Mouse (Mus musculus): Measurements from ENCODE around the gene Slc10a1.
"Not testable (repeated sequence)": the region's sequence is repeated elsewhere in the genome, so short reads cannot be mapped to it uniquely, and the experiment has no call there.

The Slc10a1 gene

DNA sequence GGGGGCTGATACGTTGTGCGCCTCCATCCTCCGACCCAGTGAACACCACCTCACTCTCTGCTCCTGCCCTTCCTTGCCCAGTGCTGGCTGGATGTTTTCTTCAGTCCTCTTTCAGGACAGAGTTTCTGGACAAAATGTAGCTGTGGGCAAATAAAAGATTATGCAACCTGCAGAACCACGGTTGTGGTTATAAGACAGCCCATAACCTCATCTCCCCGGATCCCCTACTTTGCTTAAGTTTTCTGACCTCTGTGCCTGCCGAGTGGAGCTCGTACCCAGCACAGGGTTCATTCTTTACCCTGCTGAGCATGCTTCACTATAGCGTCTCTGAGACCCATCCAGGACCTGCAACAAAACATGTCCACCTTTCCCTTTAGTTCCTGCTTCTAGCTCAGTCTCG lies 587 bp downstream of the Slc10a1 start:
- no peak for DNase-seq (ENCODE audit: low read depth, low spot score)

- no peak for DNase-seq (ENCODE audit: low read depth, low spot score)
Observed at GRCm38 (mm10) chr12:80966059-80966838, 2.3 kb downstream of the Slc10a1 start.

GRCm38 (mm10) chr12:80962566-80962965 lies 5.9 kb downstream of the Slc10a1 start:
- no peak for DNase-seq (ENCODE audit: low read depth, low spot score)

DNA sequence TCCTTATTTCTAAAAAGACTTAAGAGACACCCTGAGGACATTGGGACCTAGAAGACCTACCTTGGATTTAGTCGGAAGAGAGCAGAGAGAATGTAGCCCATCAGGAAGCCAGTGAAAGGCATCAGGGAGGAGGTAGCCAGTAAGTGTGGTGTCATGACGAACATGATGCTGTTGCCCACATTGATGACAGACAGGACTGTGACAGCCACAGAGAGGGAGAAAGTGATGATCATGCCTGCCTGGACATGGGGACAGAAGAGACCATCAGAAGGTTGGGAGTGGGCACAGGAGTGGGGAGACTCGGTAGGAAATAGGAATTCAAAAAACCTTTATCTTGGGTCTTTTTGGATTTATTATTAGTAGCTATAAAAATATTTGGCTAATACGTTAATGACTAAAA lies 10.5 kb downstream of the Slc10a1 start:
- DNase-seq (ENCODE audit: low read depth, low spot score), result no peak

- no peak for DNase-seq (ENCODE audit: low read depth, low spot score)
Observed at GRCm38 (mm10) chr12:80956039-80956438, 12.5 kb downstream of the Slc10a1 start.

GRCm38 (mm10) chr12:80952526-80952925 lies 16.0 kb downstream of the Slc10a1 start:
- DNase-seq (ENCODE audit: low read depth, low spot score), result no peak

DNA sequence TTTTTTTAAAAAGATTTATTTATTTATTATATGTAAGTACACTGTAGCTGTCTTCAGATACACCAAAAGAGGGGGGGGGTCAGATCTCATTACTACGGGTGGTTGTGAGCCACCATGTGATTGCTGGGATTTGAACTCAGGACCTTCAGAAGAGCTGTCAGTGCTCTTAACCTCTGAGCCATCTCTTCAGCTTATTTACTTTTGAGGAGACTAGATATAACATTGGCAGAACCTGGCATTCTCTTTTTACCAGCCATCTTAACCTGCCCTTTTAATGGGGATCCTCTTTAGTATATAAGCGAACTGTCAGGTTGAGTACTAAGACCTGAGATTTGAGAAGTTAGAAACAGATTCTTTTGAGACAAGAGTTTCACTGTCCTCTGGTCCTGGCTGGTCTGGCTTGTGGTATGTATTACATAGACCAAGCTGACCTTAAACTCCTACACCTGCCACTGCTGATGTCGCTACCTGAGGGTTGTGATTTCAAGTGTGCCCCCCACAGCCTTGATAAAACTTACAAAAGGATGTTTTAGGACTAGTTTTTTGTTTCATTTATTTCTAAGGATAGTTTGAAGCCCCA lies 16.8 kb downstream of the Slc10a1 start:
- no peak for DNase-seq (ENCODE audit: low read depth, low spot score)

- DNase-seq (ENCODE audit: low read depth, low spot score), result not testable (repeated sequence)
Observed at GRCm38 (mm10) chr12:80949603-80950002, 18.9 kb downstream of the Slc10a1 start.

DNA sequence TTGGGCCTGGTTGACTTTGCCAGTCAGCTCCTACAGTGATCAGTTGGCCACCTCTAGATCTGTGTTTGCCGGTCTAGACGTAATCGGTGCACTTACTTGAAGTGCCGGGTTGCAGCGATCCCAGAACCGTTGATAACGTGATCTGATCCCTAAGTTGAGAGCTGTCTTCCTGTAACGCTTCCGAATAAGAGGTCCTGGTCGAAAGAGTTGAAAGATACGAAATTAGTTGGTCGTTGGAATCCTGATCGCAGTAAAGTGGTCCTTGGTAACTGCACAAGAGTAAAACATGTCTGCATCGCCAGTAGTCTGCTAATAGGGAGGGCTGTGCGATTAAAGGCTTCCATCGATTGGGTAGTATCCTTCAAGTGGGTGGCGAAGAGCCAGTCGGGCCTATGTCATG lies 20.3 kb downstream of the Slc10a1 start:
- no peak for DNase-seq (ENCODE audit: low read depth, low spot score)

- peak; percentile 95 for DNase-seq (ENCODE audit: low read depth, low spot score)
Observed at GRCm38 (mm10) chr12:80945996-80946355, 22.5 kb downstream of the Slc10a1 start.

- peak; percentile 96 for DNase-seq (ENCODE audit: low read depth, low spot score)
Observed at GRCm38 (mm10) chr12:80945334-80945995, 23.0 kb downstream of the Slc10a1 start, which contains the start of gene Srsf5. Gene Srsf5, plus strand, starts transcription at chr12:80945504.

DNA sequence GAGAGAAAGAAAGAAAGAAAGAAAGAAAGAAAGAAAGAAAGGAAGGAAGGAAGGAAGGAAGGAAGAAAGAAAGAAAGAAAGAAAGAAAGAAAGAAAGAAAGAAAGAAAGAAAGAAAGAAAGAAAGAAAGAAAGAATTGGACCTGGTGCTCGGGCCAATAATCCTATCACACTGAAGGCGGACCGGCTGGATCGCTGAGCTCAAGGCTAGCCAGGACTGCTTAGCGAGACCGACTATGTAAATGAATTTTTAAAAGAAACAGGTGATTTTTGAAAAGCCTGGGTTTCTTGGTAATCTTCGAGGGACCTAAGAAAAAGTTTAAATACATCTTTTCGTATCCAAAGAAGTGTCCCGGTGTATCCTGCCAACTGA lies 23.6 kb downstream of the Slc10a1 start:
- DNase-seq (ENCODE audit: low read depth, low spot score), result not testable (repeated sequence)

DNA sequence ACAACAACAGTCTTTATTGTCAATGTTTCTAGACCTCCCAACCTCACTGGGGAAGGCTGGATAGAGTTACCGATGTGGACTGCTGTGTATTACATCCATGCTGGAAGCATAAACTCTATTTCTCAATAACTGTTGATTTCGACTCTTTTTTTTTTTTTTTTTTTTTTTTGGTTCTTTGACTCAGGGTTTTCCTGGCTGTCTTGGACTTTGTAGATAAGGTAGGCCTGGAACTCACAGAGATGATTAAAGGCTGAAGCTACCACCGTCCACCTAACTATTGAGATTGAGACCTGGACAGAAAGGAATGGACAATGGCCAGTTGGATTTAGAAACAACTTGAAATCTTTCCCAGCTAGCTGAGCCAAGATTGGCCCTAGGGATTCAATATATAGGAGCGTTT lies 24.3 kb downstream of the Slc10a1 start:
- DNase-seq (ENCODE audit: low read depth, low spot score), result no peak

GRCm38 (mm10) chr12:80943395-80943794 lies 25.1 kb downstream of the Slc10a1 start:
- DNase-seq (ENCODE audit: low read depth, low spot score), result no peak

DNA sequence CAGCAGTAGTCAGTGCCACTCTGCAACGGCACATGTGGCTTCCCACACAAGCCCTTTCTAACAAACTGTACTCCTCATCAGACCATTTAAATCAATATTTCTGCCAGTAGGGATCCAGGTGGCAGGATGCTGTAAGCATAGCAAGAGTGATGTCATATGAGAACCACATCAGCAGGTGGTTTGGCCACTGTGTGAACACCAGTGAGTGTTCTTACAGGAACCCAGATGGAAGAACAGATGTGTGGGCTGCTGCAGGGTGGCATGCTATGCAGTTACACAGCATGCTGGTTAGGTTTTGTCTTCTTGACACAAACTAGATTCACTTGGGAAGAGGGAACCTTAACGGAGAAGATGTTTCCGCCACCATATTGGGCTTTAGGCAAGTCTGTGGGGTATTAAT lies 26.6 kb downstream of the Slc10a1 start:
- DNase-seq (ENCODE audit: low read depth, low spot score), result no peak

DNA sequence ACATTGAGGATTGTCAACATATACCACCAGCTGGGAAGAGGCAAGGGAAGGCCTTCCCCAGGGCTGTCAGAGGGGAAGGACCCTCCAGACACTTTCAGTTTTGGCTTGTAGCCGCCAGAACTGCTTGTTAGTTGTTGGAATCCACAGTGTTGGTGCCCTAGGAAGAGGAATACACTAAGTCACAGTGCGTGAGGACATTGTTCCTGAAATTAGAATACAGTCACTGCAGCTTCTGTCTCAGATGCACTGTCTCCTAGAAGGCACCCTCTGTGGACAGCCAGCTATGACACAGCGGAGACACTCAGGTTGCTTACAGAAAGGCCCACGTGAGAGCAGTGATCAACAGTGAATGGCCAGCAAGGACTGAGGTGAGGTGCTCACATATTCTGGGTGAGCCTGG lies 29.3 kb downstream of the Slc10a1 start:
- no peak for DNase-seq (ENCODE audit: low read depth, low spot score)

- no peak for DNase-seq (ENCODE audit: low read depth, low spot score)
Observed at GRCm38 (mm10) chr12:80938642-80939041, 29.9 kb downstream of the Slc10a1 start.

GRCm38 (mm10) chr12:80937331-80938029 lies 31.0 kb downstream of the Slc10a1 start:
- no peak for DNase-seq (ENCODE audit: low read depth, low spot score)

DNA sequence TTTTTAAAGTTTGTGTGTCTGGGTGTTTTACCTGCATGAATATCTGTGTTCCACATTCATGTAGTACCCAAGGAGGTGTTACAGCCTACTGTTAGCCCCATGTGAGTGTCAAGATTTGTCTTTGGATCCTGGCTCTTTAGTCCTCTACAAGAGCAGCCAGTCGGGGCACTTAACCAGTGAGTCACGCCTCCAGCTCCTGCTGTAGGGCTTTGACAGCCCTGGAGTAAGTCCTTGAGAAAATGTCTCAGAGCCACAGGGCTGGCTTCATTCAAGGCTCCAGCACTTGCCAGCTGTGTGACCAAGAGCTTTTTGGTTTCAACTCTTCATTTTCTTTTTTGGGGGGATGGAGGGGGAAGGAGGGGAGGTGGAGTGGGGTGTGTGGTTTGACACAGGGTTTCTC lies 31.8 kb downstream of the Slc10a1 start:
- DNase-seq (ENCODE audit: low read depth, low spot score), result no peak

DNA sequence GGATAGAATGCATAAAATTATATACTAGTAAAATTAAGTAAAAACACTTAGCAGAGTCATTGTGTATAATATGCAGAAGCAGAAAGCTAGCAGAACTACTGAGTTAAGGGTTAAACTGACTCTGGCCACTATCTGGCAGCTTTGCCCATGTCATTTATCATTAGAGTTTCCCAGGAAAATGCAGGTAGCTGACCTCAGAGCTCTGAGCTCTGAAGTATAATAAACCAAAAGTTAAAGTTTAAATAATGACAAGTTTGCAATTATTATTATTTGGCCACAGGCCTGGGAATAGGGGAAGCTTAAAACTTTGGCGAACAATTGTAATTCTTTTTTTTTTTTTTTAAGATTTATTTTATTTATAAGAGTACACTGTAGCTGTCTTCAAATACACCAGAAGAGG lies 35.6 kb downstream of the Slc10a1 start:
- no peak for DNase-seq (ENCODE audit: low read depth, low spot score)

DNA sequence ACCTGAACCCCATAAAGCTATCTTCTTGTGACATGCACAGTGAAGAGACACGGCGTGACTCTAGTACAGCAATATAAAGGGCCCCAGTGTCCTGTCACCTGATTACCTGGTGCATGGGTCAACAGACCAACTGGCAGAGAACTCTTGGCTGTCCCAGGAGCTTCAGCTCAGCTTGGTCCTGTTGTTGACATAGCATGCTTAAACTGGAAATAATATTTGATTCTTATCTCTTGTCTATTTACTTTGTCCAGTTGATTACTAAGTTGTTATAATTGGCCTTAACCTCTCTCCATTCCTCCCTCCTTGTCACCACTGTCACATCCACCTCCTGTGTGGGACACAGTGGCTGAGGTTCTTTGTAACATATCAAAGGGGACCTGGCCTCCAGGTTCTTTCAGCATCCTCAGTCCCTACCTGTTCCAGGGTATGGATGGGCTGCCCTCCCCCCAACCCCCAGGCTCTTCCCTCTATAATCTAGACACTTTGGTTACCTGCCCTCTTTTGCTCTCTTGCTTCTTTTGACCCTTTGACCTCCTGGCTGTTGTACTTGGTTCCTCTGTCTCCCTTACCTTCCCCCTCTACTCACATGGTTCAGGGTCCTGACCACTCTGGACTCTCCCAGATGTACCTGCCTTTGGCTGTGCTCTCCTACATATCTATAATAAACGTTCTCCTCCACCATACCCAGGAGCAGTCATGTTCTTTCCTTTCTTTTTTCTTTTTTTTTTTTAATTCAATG lies 36.9 kb downstream of the Slc10a1 start:
- no peak for DNase-seq (ENCODE audit: low read depth, low spot score)

DNA sequence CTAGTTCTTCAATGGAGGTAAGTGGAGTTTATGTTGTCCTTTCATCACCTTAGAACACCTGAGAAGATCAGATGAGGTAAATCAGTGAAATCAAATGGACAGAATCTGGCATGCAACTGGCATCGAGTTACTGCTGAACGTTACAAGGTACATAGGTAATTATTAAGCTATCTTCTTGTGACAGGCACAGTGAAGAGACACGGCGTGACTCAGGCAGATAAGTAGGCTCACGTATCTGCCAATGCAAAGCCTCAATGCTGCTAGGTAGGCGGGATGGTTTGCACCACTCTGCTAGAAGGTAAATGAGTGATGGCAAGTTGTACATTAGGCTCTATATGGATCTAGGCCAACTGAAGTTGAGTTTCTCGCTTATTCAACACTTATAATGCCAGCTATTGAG lies 38.4 kb downstream of the Slc10a1 start:
- DNase-seq (ENCODE audit: low read depth, low spot score), result no peak

Data from R1 (cell line).